Mouse (Mus musculus): ENCODE data around the gene H1foo.

H1foo gene

DNA sequence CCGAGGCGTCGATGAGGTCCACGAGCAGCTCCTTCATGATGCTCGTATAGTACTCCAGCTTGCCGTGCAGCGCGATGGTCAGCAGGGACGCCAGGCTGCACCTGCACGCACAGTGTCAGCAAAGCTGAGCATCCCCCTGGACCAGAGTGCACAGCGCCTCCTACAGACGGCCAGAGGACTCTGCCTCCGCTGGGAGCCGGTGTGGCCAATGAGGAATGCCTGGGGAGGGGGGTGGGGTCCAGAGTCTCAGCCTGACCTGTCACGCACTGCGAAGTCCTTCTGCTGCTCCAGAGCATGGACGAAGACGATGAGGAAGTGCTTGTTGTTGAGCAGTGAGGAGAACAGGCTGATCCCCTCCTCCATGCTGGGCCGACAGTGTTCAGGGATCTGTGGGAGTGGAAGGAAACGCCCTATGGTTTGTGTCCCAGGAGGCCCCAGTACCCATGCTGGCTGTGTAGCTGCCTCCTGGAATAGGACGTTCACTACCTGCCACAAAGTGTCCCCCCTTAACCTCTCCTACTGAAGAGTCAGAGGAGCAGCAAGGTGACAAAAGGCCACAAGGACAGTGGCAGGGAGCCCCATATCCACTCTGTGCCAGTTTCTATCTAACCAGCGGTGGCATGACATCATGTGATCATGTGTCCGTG is 17.8 kb downstream of the H1foo start:
- peak; percentile 48 for DNase-seq

DNA sequence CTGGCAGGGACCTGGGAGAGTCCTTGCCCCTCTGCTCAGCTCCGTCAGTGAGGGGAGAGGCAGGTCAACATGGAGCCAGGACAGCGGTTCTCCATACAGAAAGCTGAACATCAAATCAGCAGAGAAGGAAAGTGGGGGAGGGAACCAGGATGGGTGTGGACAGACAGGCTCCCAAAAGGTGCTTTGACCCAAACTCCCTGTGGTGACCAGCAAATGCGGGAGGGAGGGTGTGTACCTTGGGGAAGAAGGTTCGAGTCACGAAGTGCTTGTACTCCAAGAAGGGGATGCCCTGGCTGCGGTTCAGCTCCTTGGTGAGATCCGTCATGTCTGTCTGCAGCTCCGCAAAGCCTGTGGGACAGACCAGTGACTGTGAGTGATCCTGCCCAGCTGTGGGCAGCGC is 18.9 kb downstream of the H1foo start:
- DNase-seq, result no peak

DNA sequence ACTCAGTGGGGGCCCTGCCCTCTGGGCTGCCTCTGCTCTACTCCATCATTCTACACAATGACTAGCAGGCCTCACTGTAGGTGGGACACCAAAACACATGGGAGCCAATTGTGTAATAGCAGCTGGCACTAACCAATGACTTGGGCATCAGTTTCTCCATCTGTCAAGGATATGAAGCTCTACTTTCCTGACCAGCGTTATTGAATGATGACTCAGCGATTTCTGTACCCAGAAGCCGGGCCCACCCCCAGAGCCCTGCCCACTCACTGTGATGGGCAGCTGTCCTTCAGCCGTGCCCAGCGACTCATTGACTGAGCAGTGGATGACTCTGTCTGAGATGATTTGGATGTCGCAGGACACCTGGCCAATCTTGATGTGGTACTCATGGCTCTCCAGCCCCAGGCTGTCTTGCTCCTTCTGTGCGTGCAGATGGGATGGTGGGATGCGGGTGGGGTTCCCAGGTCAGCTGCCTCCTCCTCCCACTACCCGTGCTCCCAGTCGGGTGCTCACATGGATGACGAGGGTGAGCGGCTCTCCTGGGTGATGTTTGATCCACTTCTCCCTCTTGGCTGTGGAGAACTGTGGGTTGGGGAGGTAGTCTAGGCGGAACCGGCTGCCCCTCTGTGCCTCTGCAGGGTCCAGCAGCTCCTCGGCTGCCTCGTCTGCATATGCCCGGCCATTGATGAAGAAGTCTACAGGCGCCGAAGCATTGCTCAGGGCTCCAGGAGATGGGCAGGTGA is 21.7 kb downstream of the H1foo start:
- DNase-seq, result no peak

DNA sequence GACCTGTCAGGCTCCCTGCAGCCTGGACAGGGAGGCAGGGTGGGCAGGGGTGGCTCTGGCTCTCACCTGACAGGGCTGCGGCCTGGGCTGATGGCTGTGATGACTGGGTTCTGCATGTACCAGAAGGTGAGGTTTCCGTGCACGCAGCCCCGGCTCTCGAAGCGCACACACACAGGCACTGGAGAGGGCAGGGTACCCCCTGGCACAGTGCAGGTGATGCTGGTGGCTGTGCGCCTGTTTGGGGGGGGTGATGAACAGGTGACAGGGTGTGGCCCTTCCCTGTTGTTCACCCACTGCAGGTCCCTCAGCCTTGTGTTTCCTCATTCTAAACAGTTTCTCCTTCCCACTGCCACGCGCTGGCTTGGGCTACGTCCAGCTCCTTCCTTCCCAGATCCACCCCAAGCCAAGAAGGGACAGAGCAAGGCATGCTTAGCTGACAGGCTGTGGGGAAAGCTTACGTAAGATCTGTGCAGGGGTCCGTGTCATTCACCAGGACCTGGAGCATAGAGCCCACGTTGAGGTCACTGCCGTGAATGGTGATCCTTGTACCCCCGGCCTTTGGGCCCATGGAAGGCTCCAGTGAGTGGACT is 22.6 kb downstream of the H1foo start:
- DNase-seq, result no peak

DNA sequence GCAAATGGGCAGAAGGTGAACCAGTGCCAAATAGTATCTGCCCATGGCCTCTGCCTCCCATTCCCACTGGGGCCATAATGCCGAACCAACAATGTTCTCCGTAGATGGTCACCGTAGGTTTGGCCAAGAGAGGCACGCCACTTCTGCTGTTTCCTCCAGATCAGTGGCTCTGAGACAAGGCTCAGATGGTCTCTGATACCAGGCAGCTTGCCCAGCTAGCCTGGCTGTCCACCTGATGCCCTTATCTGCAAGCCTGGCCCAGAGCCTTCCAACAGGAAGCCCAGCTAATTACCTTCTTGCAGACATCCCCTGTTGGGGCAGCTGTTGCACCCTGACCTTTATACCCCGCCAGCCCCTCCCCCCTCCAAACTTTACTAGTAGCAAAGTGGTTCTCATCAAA is 23.3 kb downstream of the H1foo start:
- no peak for DNase-seq

DNA sequence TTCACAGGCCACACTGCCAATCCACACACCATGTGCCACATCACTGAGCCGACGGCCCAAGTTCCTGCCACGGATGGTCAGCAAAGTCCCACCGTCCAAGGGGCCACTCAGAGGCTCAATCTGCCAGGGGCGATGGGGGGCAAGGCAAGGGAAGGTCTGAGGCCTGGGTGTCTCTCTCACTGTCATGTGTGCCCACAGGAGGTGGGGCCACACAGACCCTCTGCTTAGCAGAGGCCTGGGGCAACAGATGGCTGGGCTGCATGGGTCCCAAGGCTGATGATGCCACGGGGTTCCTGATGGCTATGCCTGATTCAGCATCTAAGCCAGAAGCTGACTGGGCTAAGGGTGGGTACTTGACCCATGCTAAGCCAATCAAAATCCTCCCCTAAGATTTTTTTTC is 24.0 kb downstream of the H1foo start:
- peak; percentile 80 for DNase-seq

DNA sequence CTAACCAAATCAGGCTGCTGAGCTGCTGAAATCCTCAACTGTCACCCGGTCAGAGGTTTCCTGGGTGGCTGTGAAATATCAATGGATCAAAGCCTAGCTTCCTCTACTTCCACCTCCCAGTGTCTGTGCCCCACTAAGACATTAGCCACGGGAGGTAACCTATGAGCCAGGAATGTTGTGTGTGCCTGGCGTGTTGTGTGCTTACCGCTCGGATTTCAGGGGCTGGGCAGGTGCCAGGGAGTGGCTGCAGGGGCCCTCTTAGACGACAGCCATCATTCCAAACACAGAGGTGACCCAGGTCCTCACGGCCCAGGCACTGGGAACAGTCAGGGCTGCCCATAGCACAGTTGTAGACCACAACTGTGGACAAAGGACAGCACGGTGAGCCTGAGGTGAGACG is 24.4 kb downstream of the H1foo start:
- no peak for DNase-seq

DNA sequence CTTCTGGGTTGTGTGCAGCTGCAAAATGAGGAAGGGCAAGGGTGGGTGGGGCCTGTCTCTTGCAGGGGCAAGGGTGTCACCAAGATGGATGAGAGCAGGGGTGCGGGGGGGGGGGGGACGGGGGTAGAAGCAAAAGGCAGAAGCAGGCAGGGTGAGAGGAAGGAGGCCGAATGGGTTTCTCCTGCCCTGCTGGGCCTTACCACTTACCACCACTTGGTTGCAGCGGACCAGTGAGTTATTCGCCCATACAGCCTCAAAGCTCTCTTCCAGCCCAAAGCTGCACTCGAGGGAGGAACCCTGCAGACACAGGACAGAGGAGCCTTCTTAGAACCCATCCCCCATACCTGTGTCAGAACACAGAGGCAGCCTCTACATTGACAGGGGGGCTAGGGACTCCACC is 25.2 kb downstream of the H1foo start:
- DNase-seq, result no peak

DNA sequence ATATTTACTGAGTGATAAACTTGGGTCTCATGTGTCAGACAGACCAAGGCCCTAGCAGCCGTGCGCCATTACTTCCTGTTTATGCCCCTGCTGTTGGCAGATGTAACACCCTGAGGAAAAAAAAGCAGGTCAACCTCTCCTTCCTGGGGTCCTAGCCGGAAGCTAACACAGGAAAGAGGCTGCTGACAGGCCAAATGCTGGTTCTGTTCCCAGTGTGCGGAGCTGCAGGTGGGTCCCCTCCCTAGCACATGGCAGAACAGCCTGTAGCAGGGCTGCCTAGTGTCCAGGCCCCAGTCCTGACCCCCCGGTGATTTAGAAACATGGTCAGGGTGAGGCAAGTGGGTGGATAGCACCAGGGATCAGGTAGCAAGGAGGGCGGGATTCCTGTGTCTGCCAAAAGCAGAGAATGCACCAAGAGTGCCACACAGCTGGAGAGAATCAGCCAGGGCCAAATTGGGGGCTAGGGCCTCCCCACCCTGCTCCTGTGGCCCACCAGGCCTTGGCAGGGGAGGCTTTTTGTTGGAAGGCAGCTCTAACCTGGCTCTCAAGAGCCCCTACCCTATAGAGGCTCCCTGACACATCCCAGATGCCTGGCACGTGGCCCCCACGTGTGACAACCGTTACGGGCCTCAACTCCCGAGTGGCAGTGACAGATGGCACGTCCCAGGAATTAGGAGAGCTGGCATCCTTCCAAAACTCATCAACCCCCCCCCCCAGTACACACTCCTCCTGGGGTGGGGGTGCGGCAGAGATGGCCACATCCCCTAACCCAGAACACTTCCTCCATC is 26.7 kb downstream of the H1foo start:
- peak; percentile 75 for DNase-seq

DNA sequence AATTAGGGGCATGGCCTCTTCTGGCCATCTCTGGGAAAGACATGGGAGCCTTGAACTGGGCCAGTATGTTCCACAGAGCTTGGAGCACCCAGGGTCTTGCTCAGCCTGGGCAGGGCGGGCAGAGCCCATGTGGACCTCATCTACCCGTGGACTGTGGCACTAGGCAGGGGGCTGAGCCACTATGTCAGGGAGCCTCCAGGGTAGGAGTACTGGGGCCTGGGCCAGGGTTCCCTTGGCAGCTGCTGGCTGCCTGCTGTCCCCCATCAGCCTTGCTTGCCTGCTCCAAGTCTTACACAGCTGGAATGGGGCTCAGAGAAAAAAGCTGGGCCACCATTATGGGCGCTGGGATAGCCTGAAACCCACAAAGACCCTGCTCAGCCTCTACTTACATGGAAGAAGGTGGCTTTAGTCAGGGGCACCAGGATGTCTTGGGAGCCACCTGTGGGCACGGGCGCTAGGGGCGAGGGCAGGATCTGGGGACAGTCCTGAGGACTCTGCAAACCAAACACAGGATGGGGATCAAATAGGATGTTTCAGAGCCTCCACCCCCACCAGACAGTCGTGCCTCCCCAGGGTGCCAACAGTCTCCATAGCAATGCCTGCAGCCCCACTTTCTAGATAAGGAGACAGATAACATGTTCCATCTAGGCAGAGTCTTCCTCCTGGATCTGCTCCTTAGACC is 27.5 kb downstream of the H1foo start:
- DNase-seq, result no peak

DNA sequence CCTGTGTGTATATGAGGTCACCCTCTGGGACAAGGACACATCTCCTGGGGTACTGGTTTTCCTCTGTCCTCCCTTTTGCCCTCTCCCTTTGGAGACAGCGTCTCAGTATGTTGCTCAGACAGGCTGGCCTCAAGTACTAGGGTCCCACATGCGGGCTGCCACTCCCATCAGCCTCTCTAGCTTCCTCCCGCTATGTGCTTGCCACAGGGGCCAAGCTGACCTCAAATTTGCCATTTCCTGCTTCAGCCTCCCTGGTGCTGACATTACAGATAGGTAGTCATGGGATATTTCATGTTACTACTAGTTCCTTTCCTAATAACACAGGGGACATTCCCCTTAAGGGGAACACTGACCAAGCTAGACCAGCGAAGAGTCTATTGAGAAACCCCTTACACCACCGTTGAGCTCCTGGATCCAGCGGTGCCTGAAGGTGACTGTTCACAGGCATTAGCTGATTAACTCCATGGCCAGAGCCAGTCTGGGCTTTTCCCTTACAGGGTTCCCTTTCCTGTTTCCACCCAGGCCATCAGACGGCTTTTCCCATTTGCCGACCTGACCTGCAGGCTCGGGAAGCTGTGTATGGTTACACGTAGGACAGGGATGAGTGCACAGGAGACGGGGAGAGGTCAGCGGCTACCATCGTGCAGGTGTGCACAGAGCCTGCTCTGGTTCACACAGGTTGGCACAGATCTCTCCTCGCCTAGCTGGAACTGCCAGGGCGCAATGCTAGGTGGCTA is 28.6 kb downstream of the H1foo start:
- DNase-seq, result no peak

DNA sequence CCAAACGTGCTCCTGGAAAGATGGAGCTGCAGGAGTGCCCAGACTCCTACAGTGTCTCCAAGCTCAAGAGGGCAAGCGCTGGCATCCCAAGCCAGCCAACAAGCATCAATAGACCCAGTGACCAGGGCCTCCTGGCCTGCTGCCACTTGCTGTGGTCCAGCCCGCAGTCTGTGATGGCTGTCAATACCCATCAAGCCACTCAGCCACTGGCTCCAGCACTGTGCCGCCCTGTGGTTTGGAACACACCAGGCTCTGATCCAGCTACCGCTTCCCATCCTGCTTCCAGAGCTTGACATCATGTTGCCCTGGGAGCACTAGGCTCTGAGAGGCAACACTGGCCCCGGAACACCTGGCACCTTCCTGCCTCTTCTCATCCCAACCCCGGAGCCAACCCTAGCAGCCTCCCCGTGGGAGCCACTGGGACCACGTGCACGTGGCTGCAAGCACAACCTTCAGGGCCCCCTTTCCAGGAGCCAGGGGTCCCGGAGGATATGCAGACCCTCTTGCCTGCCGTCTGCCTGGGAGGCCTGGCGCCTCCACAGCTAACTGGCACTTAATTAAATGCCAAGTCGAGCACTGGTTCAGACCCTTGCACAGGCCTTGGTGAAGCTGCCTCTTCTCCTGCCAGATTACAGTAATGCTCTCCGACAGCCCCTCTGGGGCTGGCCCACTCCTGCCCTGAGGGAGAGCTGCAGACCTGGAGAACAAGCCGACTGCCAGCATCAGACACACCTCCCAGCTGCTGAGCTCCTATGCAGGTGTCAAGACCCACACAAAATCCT is 29.3 kb downstream of the H1foo start:
- peak; percentile 47 for DNase-seq

DNA sequence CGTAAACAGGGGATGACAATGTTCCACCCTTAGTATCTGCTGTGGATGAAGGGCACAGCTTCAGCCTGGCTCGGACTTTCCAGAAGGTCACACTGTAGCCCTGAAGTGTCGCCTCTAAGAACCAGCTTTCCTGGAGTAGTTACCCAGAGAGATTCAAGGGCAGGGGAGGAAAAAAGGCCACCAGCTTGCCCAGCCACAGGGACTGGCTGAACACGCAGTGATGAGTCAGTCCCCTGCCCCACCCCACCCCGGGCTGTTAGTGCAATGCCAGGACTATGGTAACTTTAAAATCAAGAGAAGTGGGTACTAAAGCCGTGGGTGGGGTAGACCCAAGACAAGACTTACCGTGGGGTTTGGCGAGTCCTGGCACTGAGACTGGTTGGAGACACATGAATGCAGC is 30.9 kb downstream of the H1foo start:
- no peak for DNase-seq

DNA sequence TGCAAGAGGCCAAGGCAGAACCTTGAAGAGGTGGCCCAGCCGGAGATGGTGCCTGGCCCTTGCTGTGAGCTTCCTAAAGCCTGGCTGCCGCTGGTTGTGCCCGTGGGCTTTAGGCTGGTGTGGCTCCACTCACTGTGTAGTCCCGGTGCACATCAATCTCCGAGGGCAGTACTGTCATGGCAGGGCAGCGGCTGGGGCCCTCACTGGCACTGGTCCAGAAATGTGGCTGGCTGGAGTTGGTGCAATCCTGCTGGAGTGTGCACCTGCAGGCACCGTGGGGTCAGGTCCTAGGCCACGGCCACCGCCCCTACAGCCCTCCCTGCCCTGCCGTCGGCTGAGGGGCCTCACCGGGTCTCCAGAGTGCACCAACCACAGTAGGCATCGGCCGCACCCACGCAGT is 33.1 kb downstream of the H1foo start:
- no peak for DNase-seq

DNA sequence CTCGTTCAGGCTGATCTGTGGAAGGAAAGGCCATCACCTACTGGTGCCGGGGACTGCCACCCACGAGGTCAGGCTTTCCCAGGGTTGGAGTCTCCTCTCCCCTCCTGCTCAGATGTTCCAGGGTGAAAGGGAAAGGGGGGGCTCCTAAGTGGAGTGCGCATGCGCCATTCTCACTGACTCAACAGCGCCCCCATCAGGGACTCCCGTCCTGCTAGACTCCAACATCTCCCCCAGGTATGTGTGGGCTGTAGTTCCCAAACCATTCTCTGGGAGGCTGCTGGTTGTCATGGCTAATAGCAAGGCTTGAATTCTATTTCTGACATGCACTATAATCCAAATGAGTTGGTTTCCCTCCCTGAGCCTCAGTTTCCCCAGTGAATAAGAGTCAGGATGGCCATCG is 33.9 kb downstream of the H1foo start:
- no peak for DNase-seq

DNA sequence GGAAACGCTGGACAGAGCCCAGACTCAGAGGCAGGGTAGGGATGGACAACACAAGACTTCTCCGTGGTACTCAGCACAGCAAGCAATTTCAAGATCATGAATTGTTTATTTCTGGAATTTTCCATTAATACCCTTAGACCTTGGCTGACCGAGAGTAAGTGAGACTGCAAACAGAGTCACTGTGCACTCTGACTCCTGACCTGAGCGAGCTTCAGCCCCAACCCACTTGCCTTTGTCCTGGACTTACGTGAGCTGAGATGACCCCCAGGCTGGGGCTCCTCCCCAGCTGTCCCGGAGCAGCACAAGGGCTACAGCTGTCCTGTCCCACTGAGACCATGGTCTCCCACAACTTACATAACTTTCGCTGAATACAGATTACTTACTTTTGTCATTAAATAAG is 38.2 kb downstream of the H1foo start:
- no peak for DNase-seq

DNA sequence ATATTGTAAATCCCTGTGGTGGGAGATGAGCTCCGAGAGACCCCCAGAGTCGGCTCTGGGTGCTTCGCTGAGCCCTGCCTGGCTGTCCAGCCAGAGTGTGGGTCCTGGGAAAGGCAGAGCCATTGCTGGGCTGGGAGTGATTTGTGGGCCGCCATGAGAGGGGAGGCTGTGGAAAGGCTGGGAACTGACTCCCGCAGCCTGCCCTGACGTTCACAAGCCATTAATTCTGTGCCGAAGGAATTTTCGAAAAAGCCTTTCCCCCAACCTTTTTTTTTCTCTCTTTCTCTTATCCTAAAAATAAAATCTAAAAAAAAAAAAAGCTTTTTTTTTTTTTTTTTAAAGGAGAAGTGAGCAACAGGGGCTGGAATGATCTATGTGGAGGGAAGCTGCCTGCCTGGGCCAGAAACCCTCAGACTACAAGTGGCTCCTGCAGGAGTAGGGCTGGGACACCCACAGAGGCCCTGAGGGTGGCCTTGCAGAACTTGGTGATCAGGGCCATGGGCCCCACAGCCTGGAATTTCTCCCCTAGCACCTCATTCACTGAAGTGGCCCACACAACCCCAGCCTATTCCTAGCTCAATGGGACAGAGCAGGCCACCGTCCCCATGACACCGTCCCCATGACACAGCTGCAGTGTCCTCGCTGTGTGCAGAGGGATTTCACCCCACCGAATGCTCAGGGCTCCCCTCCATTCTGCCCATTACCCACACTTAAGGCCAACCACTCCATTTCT is 38.7 kb downstream of the H1foo start:
- DNase-seq, result no peak

DNA sequence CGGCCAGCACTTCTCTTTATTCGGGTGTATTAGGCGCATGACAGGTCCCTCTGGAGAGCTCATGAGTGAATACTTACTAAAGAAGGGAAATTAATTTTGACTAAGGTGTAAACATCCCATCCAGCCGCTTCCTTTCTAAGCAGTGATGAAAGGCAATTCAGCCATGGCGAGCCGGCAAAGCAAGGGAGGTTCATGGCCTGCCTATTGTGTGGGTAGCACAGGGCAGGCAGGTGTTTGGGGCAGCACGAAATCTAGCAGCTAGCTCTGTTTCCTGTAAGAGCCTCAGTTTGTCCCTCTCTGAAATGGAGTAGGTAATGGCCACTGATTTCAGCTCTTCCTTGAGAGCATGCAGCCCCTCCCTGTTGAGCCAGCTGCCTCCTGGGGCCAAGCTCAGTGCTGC is 39.8 kb downstream of the H1foo start:
- DNase-seq, result no peak

DNA sequence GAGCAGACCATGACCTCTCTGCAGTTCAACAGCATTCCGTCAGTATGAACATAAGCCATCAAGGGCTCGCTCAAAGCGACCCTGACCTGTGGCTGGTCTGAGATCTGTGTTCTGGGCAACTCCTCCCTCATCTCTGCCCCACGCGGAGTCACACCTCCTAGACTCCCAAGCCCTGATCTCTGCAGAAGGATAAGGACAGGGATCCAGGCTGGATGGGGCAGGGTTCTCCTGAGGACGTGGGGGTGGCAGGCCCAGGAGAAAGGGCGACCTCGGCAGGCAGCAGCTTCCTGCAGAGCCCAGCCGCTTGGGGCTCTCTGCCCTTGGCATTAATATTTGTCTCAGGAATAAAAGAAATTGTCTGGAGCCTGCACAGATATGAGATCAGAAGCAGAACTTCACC is 40.9 kb downstream of the H1foo start:
- no peak for DNase-seq

DNA sequence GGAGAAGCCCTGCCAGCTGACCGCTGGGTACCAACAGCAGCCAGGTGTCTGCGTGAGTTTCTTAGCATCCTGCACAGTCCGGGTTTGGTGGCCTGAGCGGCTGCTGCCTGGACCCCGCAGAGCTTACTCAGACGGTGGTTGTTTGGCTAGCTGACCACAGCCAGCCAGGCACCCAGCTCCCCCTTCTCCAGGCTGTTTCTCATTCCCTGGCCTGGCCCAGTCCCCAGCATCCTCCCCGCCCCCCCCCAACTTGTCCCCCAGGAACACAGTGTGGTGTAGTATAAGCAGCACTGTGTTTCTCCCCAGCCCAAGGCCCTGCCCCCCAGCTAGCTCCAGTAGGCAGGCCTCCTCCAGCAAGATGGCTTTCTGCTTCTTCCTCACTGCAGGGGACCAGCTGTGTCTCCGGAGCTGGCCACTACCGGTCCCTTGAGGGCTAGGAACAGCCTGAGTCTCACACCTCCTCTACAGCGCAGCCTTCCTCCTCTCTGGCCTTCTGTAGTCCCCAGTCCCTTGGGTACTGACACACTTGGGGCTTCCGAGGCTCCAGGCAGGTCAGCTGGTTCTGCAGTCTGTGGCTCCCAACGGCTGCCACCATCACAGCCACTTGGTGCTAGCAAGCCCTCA is 41.8 kb downstream of the H1foo start:
- peak; percentile 57 for DNase-seq

All from retina, postnatal 1 day (tissue).